Mouse (Mus musculus) urinary bladder, postnatal 4 days (tissue): Measurements from ENCODE around the gene Mthfs.
"Not testable (repeated sequence)": the region's sequence is repeated elsewhere in the genome, so short reads cannot be mapped to it uniquely, and the experiment has no call there.

ENCODE experiments used
- DNase-seq, 2 experiments: peaks; one replicate each; pipeline ENCODE4 v3.0.0; 2021 to 2022; ENCODE audit warnings: low spot score in 2 of 2

Mthfs gene

GRCm38 (mm10) chr9:89240516-89241019 lies 30.1 kb downstream of the Mthfs start:
- DNase-seq = not testable (repeated sequence)

DNA sequence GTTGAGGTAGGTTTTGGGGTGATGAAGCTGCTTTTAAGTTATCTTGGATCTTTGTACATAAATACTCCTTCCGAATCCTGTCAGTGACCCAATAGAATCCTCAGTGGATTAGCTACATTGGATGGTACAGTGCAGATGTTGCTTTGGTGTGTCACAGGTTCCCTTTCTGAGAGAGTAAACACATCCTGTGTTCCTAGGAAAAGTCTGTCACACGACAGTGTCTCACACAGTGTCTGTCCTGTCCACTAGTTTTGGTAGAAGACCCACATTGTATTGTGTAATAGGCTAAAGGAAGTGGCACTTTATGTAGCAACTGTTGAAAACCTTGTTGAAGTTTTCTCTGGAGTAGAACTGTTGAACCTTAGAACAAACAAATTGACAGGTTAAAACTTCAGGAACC lies 42.9 kb downstream of the Mthfs start:
- no peak for DNase-seq

DNA sequence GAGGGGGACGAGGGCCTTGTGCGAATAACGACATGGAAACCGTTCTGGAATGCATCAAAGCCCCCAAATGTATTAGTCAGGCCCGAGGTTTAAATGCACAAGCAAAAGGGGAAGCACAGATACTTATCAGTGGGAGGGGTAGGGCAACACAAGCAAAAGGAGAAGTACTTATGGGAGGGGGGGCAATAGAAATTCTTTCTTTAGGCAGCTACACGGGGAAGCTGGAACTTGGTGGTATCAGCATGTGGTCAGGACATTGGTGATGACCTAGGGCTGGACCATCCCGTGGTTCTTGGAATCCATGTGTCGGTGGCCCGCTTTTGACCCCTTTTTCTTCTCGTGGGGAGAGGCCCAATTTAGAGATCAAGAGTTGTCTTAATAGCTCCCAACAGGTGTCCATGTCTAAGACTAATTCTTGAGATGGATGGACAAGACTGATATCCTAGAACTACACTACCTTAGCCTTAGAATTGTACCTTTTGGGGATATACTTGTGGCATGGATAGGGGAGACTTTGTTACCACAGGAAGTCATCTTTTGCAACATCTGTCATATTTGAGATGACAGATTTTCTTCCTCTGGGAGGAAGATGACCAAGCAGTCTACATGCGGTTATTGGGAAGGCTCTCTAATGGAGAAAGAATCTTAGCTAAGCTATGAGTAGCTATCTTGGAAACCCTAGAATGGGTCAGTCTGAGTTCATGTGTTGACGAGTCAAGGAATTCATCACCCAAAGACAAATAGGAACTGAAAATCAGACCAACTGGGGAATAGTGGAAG lies 46.3 kb downstream of the Mthfs start:
- DNase-seq = no peak

GRCm38 (mm10) chr9:89263968-89264367 lies 53.5 kb downstream of the Mthfs start:
- DNase-seq = no peak

DNA sequence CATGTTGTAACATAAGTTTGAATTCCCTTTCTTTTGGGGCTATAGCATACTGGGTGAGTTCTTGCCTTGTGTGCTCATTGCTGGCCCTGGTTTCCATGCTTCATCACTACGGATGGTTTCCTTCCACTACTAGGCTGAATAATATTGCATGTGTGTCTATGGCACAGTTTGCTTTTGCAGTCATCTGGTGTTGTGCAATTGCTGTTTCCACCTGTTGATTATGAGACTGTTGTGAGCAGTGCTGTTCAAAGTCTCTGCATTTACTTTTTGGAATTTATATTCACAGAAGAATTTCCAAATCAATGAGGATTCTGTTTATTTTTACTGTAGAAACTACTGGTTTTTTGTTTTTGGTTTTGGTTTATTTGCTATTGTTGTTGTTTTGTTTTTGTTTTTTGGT lies 54.1 kb downstream of the Mthfs start:
- DNase-seq = no peak

DNA sequence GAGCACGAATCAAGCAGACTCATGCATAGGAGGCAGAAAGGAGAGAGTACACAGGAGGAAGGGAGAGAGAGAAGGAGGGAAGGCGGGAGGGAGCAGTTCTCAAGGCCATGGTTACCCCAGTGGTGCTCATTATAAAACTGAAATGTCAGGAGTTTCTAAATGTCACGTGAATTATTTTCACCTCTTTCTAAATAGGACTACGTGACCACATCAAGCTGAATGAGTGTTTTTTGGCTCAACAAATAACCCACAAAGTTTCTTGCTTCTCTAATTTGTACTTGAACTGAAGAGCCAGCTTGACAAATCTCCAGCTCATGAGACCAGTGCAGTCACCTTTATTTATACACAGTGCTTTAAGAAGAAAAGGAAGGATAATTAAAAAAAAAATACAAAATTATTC lies 56.6 kb downstream of the Mthfs start:
- DNase-seq = no peak

DNA sequence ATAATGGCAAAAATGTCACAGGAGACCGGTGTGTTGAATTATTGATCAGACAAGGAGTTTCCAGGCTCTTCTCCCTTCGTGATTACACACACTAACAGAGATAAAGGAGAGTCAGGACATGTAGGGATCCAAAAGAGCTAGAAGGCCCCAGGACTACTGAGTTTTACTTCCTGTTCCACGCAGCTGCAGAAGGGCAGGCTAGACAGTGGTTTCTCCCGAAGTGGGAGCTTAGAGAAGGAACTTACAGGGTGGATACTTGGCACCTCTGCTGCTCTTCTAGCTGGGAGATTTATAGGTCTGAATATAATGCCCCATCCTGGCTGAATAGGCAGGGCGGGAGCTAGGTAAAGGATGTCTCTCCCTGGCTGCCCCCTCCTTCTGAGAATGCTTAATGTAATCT lies 57.1 kb downstream of the Mthfs start:
- no peak for DNase-seq

DNA sequence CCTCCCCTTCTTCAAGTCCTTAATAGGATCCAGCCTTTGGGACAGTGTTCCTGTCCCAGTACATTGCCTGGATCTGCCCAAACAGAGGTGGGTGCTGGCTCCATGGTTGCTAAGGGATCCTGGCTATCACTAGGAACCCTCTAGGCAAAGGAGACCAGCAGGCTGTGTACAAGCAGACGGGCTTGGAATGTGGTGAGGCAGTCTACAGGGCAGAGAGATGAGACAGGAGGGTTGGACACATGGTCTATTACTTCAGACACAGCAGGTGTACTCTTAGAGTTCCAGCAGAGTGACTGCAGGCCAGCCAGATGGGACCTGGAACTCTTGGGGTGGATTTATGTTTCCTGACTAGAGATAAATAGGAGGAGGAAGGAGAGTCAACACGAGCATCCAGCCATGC lies 59.9 kb downstream of the Mthfs start:
- DNase-seq = no peak

- DNase-seq = no peak
Measured at GRCm38 (mm10) chr9:89273766-89274165, 63.3 kb downstream of the Mthfs start.

- DNase-seq = no peak
Measured at GRCm38 (mm10) chr9:89278207-89278606, 67.7 kb downstream of the Mthfs start.

- DNase-seq = no peak
Measured at GRCm38 (mm10) chr9:89282374-89283068, 72.0 kb downstream of the Mthfs start.

GRCm38 (mm10) chr9:89288037-89288436 lies 77.6 kb downstream of the Mthfs start:
- DNase-seq = no peak

GRCm38 (mm10) chr9:89293364-89293763 lies 82.9 kb downstream of the Mthfs start:
- no peak for DNase-seq

DNA sequence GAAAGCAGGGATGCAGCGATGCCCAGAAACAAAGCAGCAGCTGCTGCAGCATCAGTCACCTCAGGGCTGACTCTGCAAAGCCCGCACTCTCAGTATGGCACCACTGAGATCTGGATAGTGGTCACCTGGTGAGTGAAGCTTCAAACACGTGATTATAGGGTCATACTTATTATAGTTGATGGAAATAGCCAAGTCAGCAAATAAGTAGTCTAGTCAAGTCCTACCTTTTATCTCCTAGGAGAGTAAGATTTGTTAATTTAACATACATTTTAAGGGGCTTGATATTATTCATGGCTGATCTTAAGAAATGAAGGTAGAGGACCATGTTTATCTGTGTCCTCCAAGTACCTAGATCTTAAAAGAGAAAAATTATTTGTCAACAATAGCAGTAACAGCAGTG lies 83.6 kb downstream of the Mthfs start:
- DNase-seq = no peak

DNA sequence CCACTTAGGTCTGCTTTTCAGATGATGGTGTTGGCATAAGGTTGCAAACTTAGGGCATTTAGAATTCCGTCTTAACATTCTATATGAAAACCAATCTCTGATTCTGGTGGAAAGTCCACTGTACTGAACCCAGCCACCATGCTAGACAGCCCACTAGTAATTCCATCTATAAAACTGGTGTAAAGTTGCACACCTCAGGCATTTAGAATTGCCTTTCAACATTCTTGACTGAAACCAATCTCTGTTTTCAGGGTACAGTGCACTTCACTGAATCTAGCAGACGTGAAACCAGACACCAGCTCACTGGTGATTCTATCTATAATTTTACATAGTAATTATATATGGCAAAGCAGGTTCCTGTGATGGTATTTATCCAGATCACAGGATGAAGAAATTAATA lies 95.2 kb downstream of the Mthfs start:
- no peak for DNase-seq

GRCm38 (mm10) chr9:89308357-89309194 lies 98.1 kb downstream of the Mthfs start:
- DNase-seq = no peak

- no peak for DNase-seq
Measured at GRCm38 (mm10) chr9:89309195-89309535, 98.7 kb downstream of the Mthfs start.

GRCm38 (mm10) chr9:89311649-89312048 lies 101.2 kb downstream of the Mthfs start:
- no peak for DNase-seq

GRCm38 (mm10) chr9:89373731-89374130 lies 163.3 kb downstream of the Mthfs start:
- DNase-seq = no peak

- no peak for DNase-seq
Measured at GRCm38 (mm10) chr9:89374650-89375049, 164.2 kb downstream of the Mthfs start.

DNA sequence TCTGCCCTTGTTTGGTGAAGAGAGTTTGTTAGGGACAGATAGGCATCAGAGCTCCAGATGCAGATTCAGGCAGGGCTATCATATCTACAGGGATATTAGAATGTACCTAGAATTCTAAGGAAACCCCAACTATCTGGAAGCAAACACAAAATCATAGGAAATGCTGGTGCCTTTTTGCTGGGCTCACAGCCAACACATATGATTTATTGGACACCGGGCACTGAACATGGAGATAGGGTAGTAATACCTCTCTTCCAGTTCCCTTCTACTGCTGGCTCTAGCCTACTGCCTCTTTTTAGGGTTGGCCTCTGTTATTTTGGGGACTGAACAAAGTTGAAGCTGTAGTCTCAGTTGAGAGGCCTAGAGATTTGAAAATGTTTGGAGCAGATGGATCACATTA lies 192.6 kb downstream of the Mthfs start:
- no peak for DNase-seq
